Mouse (Mus musculus) common myeloid progenitor, adult 5-6 weeks (primary cell): Measurements from ENCODE around the gene D10Wsu102e. TPM values are rescaled to one million over a fixed set of nuclear protein-coding genes. Genes with fewer than 3 reads are reported as not detected.
"Not testable (repeated sequence)": the region's sequence is repeated elsewhere in the genome, so short reads cannot be mapped to it uniquely, and the experiment has no call there.

Source experiments
- ATAC-seq: replicated peaks from 2 replicates; pipeline ENCODE4 v1.8.0; 2016; ENCODE audit warnings: low read depth, mild to moderate bottlenecking, moderate TSS enrichment, inconsistent platforms; ENCODE audit not compliant: poor library complexity, severe bottlenecking
- total RNA-seq: library from RNA; stranded (forward); fragments of 200-1000, 187-1606 nt; gene quantifications from 2 replicates; pipeline ENCODE4 v1.2.3, GENCODE M21; 2017

The D10Wsu102e gene
- total RNA-seq, 1 experiment from 2014 or later, result 1.4 TPM

- peak; percentile 40 for ATAC-seq
These were observed 16.0 kb upstream of the D10Wsu102e start for GRCm38 (mm10) chr10:83343828-83344685.

GRCm38 (mm10) chr10:83345693-83346358 is 14.2 kb upstream of the D10Wsu102e start:
- no peak for ATAC-seq

GRCm38 (mm10) chr10:83346359-83346736 is 13.7 kb upstream of the D10Wsu102e start:
- ATAC-seq, result peak; percentile 28; the same call in 1 of the 2 replicates

- no peak for ATAC-seq
These were observed 12.5 kb upstream of the D10Wsu102e start for GRCm38 (mm10) chr10:83347494-83347893.

GRCm38 (mm10) chr10:83350689-83351088 is 9.3 kb upstream of the D10Wsu102e start:
- no peak for ATAC-seq

GRCm38 (mm10) chr10:83351779-83352178 is 8.2 kb upstream of the D10Wsu102e start:
- ATAC-seq, result not testable (repeated sequence)

GRCm38 (mm10) chr10:83353680-83354332 is 6.2 kb upstream of the D10Wsu102e start:
- peak; percentile 43; the same call in 1 of the 2 replicates for ATAC-seq

GRCm38 (mm10) chr10:83354333-83354719 is 5.7 kb upstream of the D10Wsu102e start:
- 0 out of 2 replicates have a peak, but pooled peaks have one; percentile 29 for ATAC-seq

- ATAC-seq, result no peak
These were observed 3.6 kb upstream of the D10Wsu102e start for GRCm38 (mm10) chr10:83356416-83356815.

GRCm38 (mm10) chr10:83359451-83359850 is 570 bp upstream of the D10Wsu102e start:
- no peak for ATAC-seq

GRCm38 (mm10) chr10:83360356-83360755 is 335 bp downstream of the D10Wsu102e start:
- ATAC-seq, result peak; percentile 39; the same call in 1 of the 2 replicates

GRCm38 (mm10) chr10:83361643-83362382 is 1.8 kb downstream of the D10Wsu102e start:
- ATAC-seq, result peak; percentile 33; the same call in 1 of the 2 replicates

- ATAC-seq, result no peak
These were observed 3.4 kb downstream of the D10Wsu102e start for GRCm38 (mm10) chr10:83363451-83363850.

- ATAC-seq, result no peak
These were observed 8.9 kb downstream of the D10Wsu102e start for GRCm38 (mm10) chr10:83368918-83369317.

- ATAC-seq, result no peak
These were observed 14.1 kb downstream of the D10Wsu102e start for GRCm38 (mm10) chr10:83374045-83374656.

GRCm38 (mm10) chr10:83375458-83375857 is 15.4 kb downstream of the D10Wsu102e start:
- not testable (repeated sequence) for ATAC-seq

GRCm38 (mm10) chr10:83376911-83377682 is 17.1 kb downstream of the D10Wsu102e start:
- no peak for ATAC-seq

- no peak for ATAC-seq
These were observed 18.2 kb downstream of the D10Wsu102e start for GRCm38 (mm10) chr10:83378083-83378833.
